ENCODE assay signal across 8 mouse cellular contexts in genomic region chr10:86463538-86464199, GRCm38 (mm10). TPM values are rescaled to one million over a fixed set of nuclear protein-coding genes. Genes with fewer than 3 reads are reported as not detected.
DNase-seq lines count a peak whose midpoint lies in the region; ATAC-seq lines count a peak whose summit lies in the region.

No protein-coding gene starts in this region.

- no peak overlapping the region for H3K4me3 ChIP-seq in hindbrain, embryonic 11.5 days (ENCODE audit: low read depth, low read length)

- no peaks in the 10 kb centered on the region for H3K27me3 ChIP-seq in hindbrain, embryonic 11.5 days (ENCODE audit: control insufficient read depth, insufficient read depth, low read length)

- no peaks in the 10 kb centered on the region for H3K36me3 ChIP-seq in hindbrain, embryonic 11.5 days (ENCODE audit: control insufficient read depth, insufficient read depth, low read length)

- H3K9me3 ChIP-seq in hindbrain, embryonic 11.5 days (ENCODE audit: control insufficient read depth, low read length): no peaks in the 10 kb centered on the region

- no peak overlapping the region for H3K9ac ChIP-seq in hindbrain, embryonic 11.5 days (ENCODE audit: low read depth, low read length)

- DNase-seq in T-cell, adult 2 months (ENCODE audit: low spot score): peak; percentile 4
- peak; percentile 76 for DNase-seq in cerebellum, adult 9-11 months
- peak; percentile 48 to 77 for DNase-seq in frontal cortex, postnatal 10 days (ENCODE audit: low spot score in 2 of 2)
- DNase-seq in hindbrain, embryonic 11.5 days (ENCODE audit: low spot score): peak; percentile 91
- DNase-seq in layer of hippocampus, adult 9-10 months (ENCODE audit: low spot score): peak; percentile 50
- peak; percentile 89 for DNase-seq in lung, postnatal 10 days
- peak; percentile 81 for DNase-seq in retina, postnatal 1 day
- DNase-seq in urinary bladder, postnatal 10 days (ENCODE audit: low spot score): peak; percentile 50

- no peak overlapping the region for H3K27ac ChIP-seq in hindbrain, embryonic 11.5 days (ENCODE audit: low read depth, low read length)

- peak; percentile 71 for ATAC-seq in hindbrain, embryonic 11.5 days (ENCODE audit: low FRiP score)

- H3K4me1 ChIP-seq in hindbrain, embryonic 11.5 days (replicated peaks; ENCODE audit: control insufficient read depth, insufficient read depth, low read length): no peaks in the 10 kb centered on the region

- WGBS in hindbrain, embryonic 11.5 days: 30% methylated on average over 5 of the region's 5 CpGs

- no peak overlapping the region for H3K4me2 ChIP-seq in hindbrain, embryonic 11.5 days (replicated peaks; ENCODE audit: low read depth, low read length)

RNA-seq across cellular contexts. Expression of gene Syn3, which starts 35.0 kb away (rescaled TPM):
- 4.9 and 5.9 TPM in 2 replicates for polyA plus RNA-seq in hindbrain, embryonic 11.5 days (2014; fragmentation: Nextera tagmentation; extraction: Ambion mirVana)

Comparison
In these comparisons a context has a peak if more than half of its experiments do, and no peak if none do; other contexts are left out.
1. DNase-seq: peak in every context shown above with its lines; median percentile 91 in hindbrain, embryonic 11.5 days; 89 in lung, postnatal 10 days; 81 in retina, postnatal 1 day; 76 in cerebellum, adult 9-11 months; 62 in frontal cortex, postnatal 10 days; 50 in layer of hippocampus, adult 9-10 months; 50 in urinary bladder, postnatal 10 days; 4 in T-cell, adult 2 months.